Comparison of ENCODE assay signal across 8 mouse cellular contexts in the genomic region with DNA sequence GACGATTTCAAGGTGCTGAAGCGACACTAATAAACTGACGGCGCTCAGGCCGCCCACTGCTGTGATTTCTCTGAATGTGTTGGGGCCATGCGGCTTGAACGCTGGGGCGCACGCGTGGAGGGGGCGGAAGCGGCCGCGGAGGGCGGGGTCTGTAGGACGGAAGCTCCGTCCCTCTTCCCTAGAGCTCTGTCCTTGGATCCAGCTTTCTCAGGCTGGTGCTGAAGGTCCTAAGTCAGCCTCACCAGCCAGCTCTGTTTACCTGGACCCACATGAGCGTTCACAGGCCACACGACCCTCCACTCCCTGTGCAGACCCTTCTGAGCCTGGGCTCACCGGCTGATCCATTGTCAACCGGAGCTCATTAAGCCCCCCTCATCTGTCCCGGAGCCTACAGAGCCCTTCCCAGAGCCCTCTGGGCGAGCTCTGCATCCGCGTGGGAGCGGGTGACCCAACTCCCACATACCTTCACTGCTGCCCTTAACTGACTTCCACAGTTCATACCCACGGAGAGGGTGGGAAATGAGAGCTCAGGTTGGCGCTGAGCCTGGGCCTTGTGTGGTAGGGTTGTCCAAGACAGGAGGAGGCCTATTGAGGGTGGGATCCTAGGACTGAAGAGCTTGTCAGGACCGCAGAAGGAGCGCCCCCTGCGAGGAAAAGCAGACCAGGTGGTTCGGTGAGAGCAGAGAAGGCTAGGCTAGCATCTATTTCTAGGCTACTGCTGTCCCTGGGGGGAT. TPM values are rescaled to one million over a fixed set of nuclear protein-coding genes. Genes with fewer than 3 reads are reported as not detected.
A peak's percentile ranks its signal among the peaks of the same experiment; 100 is the strongest.
DNase-seq lines count a peak whose midpoint lies in the region; ATAC-seq lines count a peak whose summit lies in the region.

A gene (plus strand): TSS at position 174 of the 734 bp plus-strand sequence.

- 4% methylated on average over 32 of the region's 32 CpGs for WGBS in intestine, embryonic 16.5 days

- H3K27me3 ChIP-seq in intestine, embryonic 16.5 days (replicated peaks; ENCODE audit: control insufficient read depth, insufficient read depth, low read length), result no peaks in the 10 kb centered on the region

- peak; percentile 88 for DNase-seq in adrenal gland, adult 8-10 months
- peak; percentile 85 for DNase-seq in embryo, embryonic 9.5 days (ENCODE audit: extremely low spot score)
- DNase-seq in gastrocnemius, postnatal 4 days (ENCODE audit: low spot score in 2 of 2), result peak; percentile 72 to 88
- peak; percentile 88 to 94 for DNase-seq in left cerebral cortex, postnatal 25 days (ENCODE audit: low spot score in 2 of 2)
- peak; percentile 82 for DNase-seq in mesoderm, embryonic 11.5 days (ENCODE audit: low read depth, low spot score)
- DNase-seq in right cerebral cortex, postnatal 36 days (ENCODE audit: low spot score in 2 of 2), result peak; percentile 85 to 86
- peak; percentile 83 to 86 for DNase-seq in urinary bladder, postnatal 4 days (ENCODE audit: low spot score in 2 of 2)

- intact Hi-C loops in left cerebral cortex, postnatal 25 days (cut with DNase I), result loop anchor here (2.0 kb wide), 2 partner anchors 24 to 70 kb away; a partner anchor contains a TSS

- H3K36me3 ChIP-seq in intestine, embryonic 16.5 days (ENCODE audit: control insufficient read depth, insufficient read depth, low read length), result peaks cover 9% of the 10 kb centered on the region; the same call in 1 of the 2 replicates

- peak; percentile 95 for ATAC-seq in intestine, embryonic 16.5 days

- H3K9ac ChIP-seq in intestine, embryonic 16.5 days (ENCODE audit: low read depth, low read length), result peak within 1 kb of the TSS; percentile 75

- no peaks in the 10 kb centered on the region for H3K9me3 ChIP-seq in intestine, embryonic 16.5 days (ENCODE audit: control insufficient read depth, low read length)

- peak within 1 kb of the TSS; percentile 53 for H3K4me3 ChIP-seq in intestine, embryonic 16.5 days (ENCODE audit: low read length)

- H3K27ac ChIP-seq in intestine, embryonic 16.5 days (ENCODE audit: low read length), result peak within 1 kb of the TSS; percentile 91

- peak within 1 kb of the TSS; percentile 79 for H3K4me2 ChIP-seq in intestine, embryonic 16.5 days (ENCODE audit: low read depth, low read length)

- H3K4me1 ChIP-seq in intestine, embryonic 16.5 days (ENCODE audit: control insufficient read depth, insufficient read depth, low read length), result peaks cover 11% of the 10 kb centered on the region

RNA-seq across cellular contexts. Expression of the gene that starts here (rescaled TPM):
- total RNA-seq in adrenal gland, adult 8-10 months (2022), result under 1 TPM in 3 of 4 experiments, not detected in 1; 0.38 to 0.65 (median 0.62) TPM
- total RNA-seq in gastrocnemius, postnatal 4 days (2021), result 1 to 10 TPM in 1 of 2 experiments, under 1 TPM in 1; 0.65 to 1.0 TPM
- polyA plus RNA-seq in intestine, embryonic 16.5 days (2015; fragmentation: Nextera tagmentation; extraction: Ambion mirVana), result not detected in 2 replicates
- under 1 TPM in 1 of 2 experiments, not detected in 1; 0.44 TPM for total RNA-seq in left cerebral cortex, postnatal 25 days (2021)

Comparison
In these comparisons a context has a peak if more than half of its experiments do, and no peak if none do; other contexts are left out.
1. Peak in every context shown above with its lines: DNase-seq, ATAC-seq, H3K4me3 ChIP-seq and H3K27ac ChIP-seq.
2. Peak in DNase-seq in adrenal gland, adult 8-10 months; RNA of the gene not detected or under 1 TPM.
3. Peak in ATAC-seq, H3K4me3 ChIP-seq, H3K27ac ChIP-seq, H3K9ac ChIP-seq and H3K4me2 ChIP-seq in intestine, embryonic 16.5 days; RNA of the gene not detected or under 1 TPM.
4. Peak in DNase-seq in left cerebral cortex, postnatal 25 days; RNA of the gene not detected or under 1 TPM.